Mouse (Mus musculus) midbrain, embryonic 14.5 days (tissue): ENCODE results near the gene Nrros. TPM values are rescaled to one million over a fixed set of nuclear protein-coding genes. Genes with fewer than 3 reads are reported as not detected.

Experiments used
- ATAC-seq: fragments of 200-750 bp; cut with Nextera tagmentation; 2 replicates; pipeline ENCODE4 v1.8.0; 2017; ENCODE audit warnings: moderate number of reproducible peaks, moderate library complexity; ENCODE audit not compliant: low FRiP score, low TSS enrichment
- DNase-seq: peaks from one replicate; pipeline ENCODE4 v3.0.0-alpha.2; 2015
- H3K27ac ChIP-seq: fragments of 300-500 bp; sonication (generic); replicated peaks from 2 replicates; pipeline ENCODE4 v1.5.1; 2014; ENCODE audit warnings: mild to moderate bottlenecking, low read depth, low read length, moderate library complexity
- H3K27me3 ChIP-seq: fragments of 300-500 bp; sonication (generic); 2 replicates; pipeline ENCODE4 v1.6.1; 2014; ENCODE audit warnings: low read length, control low read depth, mixed read lengths; ENCODE audit not compliant: control insufficient read depth, insufficient read depth
- H3K36me3 ChIP-seq: fragments of 300-500 bp; sonication (generic); 2 replicates; pipeline ENCODE4 v1.6.1; 2014; ENCODE audit warnings: low read length, control low read depth; ENCODE audit not compliant: control insufficient read depth, insufficient read depth
- H3K4me1 ChIP-seq: fragments of 300-500 bp; sonication (generic); 2 replicates; pipeline ENCODE4 v1.6.1; 2014; ENCODE audit warnings: mild to moderate bottlenecking, antibody characterized with exemption, low read length, control low read depth; ENCODE audit not compliant: control insufficient read depth, insufficient read depth
- H3K4me2 ChIP-seq: fragments of 300-500 bp; sonication (generic); 2 replicates; pipeline ENCODE4 v1.6.1; 2014; ENCODE audit warnings: mild to moderate bottlenecking, low read length, moderate library complexity
- H3K4me3 ChIP-seq: fragments of 300-500 bp; sonication (generic); replicated peaks from 2 replicates; pipeline ENCODE4 v1.5.1; 2014; ENCODE audit warnings: low read depth, low read length
- H3K9ac ChIP-seq: fragments of 300-500 bp; sonication (generic); replicated peaks from 2 replicates; pipeline ENCODE4 v1.6.1; 2014; ENCODE audit warnings: mild to moderate bottlenecking, low read length, moderate library complexity
- H3K9me3 ChIP-seq: fragments of 300-500 bp; sonication (generic); 2 replicates; pipeline ENCODE4 v1.6.1; 2016; ENCODE audit warnings: low read length, control low read depth, mixed read lengths; ENCODE audit not compliant: control insufficient read depth
- WGBS: fragments of 180-500 bp; shearing (Covaris S2); extraction: QIAGEN DNeasy Blood & Tissue Kit; methylation state at CpG from one replicate; pipeline ENCODE4 v1.1.7; 2014; 5-methylcytosine and 5-hydroxymethylcytosine counted together
- polyA plus RNA-seq: library from polyadenylated mRNA; unstranded; fragments of >200 nt; fragmentation: Nextera tagmentation; extraction: Ambion mirVana; gene quantifications from 2 replicates; pipeline ENCODE4 v1.2.1, GENCODE M21; 2014

Nrros gene
- polyA plus RNA-seq, 1 experiment from 2014 or later = 8.7 TPM

DNA sequence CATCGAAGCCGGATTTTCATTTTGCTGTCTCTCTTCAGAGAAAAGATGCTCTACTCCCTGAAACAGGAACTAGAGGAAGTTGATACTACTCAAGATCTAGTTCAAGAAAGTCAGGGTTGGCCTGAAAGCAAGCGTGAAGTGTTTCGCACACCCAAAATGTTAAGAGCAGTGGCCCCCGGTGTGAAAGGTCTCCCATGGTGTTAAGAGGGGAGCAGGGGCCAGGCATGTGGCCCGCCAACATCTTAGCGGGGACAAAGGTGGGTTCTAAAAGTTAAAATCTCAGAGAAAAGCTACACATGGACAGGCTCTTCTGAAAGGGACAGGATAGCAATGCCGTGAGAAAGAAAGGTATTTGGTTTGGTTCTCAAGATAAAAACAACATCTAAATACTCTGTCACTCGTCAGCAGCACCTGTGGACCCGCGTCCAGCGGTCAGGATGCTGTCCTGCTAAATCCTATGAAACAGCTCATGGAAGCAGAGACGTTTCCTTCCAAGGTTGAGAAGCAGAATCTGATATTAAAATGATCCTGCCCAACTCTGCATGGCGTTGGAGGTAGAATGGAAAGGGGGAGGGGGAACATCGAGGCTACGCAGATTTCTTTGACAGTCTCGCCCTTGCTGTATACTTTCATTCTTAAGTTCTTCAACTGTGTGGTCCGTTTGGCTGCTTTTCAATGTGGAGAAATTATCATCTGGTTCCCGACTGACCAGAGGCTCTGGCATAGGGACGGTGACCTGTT lies 35.8 kb downstream of the Nrros start:
- Histone ChIP-seq H3K4me3 (no peak overlapping the region), H3K27ac (no peak overlapping the region), H3K27me3 (no peaks in the 10 kb centered on the region), H3K4me1 (no peaks in the 10 kb centered on the region), H3K36me3 (no peaks in the 10 kb centered on the region), H3K9ac (no peak overlapping the region), H3K4me2 (no peak overlapping the region), H3K9me3 (no peaks in the 10 kb centered on the region)
- 87% methylated on average over 20 of the region's 20 CpGs for WGBS
- DNase-seq = no peak
- ATAC-seq = no peak

DNA sequence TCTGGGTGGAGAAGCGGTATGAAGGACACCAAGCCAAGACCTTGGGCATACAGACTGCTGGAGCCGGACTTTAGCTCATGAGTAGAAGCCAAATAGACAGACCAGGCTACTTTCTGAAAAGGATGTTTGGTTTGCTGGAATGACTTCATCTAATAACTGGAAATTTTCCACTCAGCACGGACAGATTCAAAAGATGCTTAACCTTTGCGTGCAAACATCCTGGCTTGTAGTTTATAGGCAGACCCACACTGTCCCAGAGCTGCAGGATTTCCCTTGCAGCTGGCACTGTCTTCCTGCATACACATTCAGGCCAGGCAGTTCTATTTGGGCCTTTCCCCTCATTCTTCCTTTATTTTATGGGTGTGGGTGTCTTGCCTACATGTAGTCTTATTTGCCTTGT lies 38.3 kb downstream of the Nrros start:
- H3K9ac ChIP-seq = no peak overlapping the region
- no peaks in the 10 kb centered on the region for H3K9me3 ChIP-seq
- ATAC-seq (no peak), DNase-seq (no peak)
- no peaks in the 10 kb centered on the region for H3K4me1 ChIP-seq
- H3K36me3 ChIP-seq = no peaks in the 10 kb centered on the region
- no peak overlapping the region for H3K27ac ChIP-seq
- no peaks in the 10 kb centered on the region for H3K27me3 ChIP-seq
- no peak overlapping the region for H3K4me3 ChIP-seq
- H3K4me2 ChIP-seq = no peak overlapping the region
- 95% methylated on average over 4 of the region's 4 CpGs for WGBS

DNA sequence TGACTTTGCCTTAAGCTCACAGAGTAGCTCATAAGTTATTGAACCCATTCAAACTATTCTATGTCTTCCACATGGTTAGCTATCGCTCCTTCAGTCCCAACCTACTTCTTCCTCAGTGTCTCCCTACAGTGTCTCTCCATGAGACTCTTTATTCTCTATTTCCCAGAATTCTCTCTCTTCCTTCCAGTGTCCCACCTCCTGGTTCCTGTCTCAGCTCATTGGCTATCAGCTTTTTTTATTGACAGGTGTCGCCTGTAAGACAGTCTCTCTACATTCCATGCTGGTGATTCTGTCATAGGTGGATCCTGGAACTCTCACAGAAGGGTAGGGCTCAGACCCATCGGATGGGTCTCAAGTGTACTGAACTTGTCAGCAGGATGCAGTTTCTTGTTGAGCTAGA lies 40.0 kb downstream of the Nrros start:
- Histone ChIP-seq H3K27ac (no peak overlapping the region), H3K36me3 (no peaks in the 10 kb centered on the region), H3K27me3 (no peaks in the 10 kb centered on the region), H3K9ac (no peak overlapping the region), H3K4me3 (no peak overlapping the region), H3K4me2 (no peak overlapping the region), H3K4me1 (no peaks in the 10 kb centered on the region), H3K9me3 (no peaks in the 10 kb centered on the region)
- 94% methylated on average over 3 of the region's 3 CpGs for WGBS
- DNase-seq (no peak), ATAC-seq (no peak)

DNA sequence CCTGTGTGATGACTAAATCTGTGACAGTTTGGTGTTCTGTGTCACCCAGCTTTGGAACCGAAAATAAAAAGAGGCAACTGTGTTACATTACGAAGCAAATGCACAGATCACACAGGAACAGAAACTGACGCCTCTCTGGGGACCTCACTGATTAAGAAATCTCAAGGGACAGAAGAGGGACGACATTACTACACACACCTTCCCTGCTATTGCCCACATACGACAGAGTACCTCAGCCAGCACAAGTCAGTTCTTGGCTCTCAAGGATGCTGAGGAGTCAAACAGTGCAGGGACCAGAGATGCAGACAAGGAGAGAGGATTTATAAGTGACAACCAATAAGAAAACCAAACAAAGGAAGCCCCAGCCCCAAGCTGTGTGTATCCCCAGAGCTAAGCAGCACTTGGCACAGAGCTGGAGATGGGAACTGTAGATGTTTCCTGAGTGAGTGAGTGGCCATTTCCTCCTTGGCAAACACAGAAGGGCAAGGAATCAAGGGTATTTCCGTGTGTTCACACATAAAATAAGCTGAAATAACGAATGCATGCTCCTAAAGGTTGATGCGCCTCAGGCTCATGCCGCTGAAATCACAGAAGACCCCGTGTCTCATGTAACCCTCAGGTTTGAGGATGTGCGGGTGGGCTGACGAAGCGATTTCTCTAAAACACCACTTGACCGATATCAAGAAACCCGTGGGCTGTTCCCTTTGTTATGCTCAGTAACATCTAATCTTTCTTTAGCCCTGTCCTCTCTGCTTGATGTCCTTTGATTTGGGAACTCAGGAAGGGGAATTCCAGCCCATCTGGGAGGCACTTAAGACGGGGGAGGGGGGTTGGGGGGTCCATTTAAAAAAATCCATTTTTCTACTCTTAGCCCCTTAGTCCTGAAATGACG lies 40.7 kb downstream of the Nrros start:
- no peak for DNase-seq
- 68% methylated on average over 17 of the region's 17 CpGs for WGBS

DNA sequence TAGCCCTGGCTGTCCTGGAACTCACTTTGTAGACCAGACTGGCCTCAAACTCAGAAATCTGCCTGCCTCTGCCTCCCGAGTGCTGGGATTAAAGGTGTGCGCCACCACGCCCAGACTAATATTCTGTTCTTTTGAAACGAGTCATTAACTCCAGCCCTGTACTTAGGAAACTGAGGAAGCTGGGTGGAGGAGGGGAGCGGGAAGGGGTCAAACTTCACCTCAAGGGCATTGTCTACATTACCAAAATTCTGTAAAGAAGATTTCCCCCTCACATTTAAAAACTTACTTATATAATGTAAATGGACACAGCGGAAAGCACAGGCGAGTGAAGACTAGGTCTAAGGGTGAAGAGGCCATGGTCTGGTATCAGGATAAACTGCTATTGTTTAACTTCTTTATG lies 41.4 kb downstream of the Nrros start:
- 92% methylated on average over 7 of the region's 7 CpGs for WGBS
- Histone ChIP-seq H3K9me3 (no peaks in the 10 kb centered on the region), H3K4me1 (no peaks in the 10 kb centered on the region), H3K27ac (no peak overlapping the region), H3K9ac (no peak overlapping the region), H3K4me2 (no peak overlapping the region), H3K36me3 (no peaks in the 10 kb centered on the region), H3K4me3 (no peak overlapping the region), H3K27me3 (no peaks in the 10 kb centered on the region)
- no peak for ATAC-seq
- DNase-seq = no peak

More for the DNA sequence above, 40.7 kb downstream of the Nrros start:
- Histone ChIP-seq H3K9me3 (no peaks in the 10 kb centered on the region), H3K9ac (no peak overlapping the region), H3K4me1 (no peaks in the 10 kb centered on the region), H3K36me3 (no peaks in the 10 kb centered on the region), H3K27me3 (no peaks in the 10 kb centered on the region), H3K27ac (no peak overlapping the region), H3K4me2 (no peak overlapping the region), H3K4me3 (no peak overlapping the region)
- no peak for ATAC-seq

DNA sequence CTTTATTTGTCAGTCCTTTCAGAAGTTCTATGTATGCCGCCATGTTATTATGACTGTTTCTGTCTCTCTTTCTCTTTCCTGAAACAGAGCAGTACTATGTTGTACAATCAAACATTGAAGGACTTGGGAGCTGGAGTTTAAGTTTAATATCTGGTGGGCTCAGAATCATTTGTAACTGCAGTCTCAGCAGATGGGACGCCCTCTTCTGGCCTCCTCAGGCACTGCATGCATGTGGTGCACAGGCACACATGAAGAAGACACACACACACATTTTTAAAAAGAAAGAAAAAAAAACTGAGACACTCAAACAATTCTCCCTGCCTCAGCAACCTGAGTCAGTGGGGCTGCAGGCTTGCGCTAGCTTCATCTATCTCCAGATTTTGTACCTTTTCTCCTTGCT lies 44.9 kb downstream of the Nrros start:
- H3K9ac ChIP-seq = no peak overlapping the region
- H3K27me3 ChIP-seq = no peaks in the 10 kb centered on the region
- H3K4me2 ChIP-seq = no peak overlapping the region
- no peaks in the 10 kb centered on the region for H3K4me1 ChIP-seq
- H3K36me3 ChIP-seq = no peaks in the 10 kb centered on the region
- H3K27ac ChIP-seq = no peak overlapping the region
- no peak for ATAC-seq
- H3K4me3 ChIP-seq = no peak overlapping the region
- H3K9me3 ChIP-seq = no peaks in the 10 kb centered on the region
- 80% methylated on average over 3 of the region's 3 CpGs for WGBS
- DNase-seq = no peak

DNA sequence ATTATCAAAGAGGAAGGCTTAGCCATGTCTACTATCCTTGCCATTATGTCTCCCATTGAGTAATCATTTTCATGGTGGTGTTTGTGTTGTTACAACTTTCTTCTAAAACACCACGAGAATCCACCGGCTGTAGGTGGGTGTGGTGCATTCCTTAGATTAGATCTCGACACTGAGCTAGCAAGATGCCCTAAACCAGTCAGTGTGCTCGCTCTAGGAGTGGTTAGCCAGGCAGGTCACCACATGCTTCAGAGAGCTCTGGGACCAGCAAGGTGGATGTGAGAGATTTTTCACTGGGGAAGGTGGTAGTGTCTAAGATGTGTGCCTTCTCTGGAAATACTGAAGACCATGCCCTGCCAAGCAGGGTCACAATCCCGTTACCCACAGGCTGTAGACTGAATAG lies 49.2 kb downstream of the Nrros start:
- H3K27ac ChIP-seq = no peak overlapping the region
- no peaks in the 10 kb centered on the region for H3K36me3 ChIP-seq
- no peak overlapping the region for H3K4me3 ChIP-seq
- H3K4me2 ChIP-seq = no peak overlapping the region
- H3K9ac ChIP-seq = no peak overlapping the region
- no peaks in the 10 kb centered on the region for H3K9me3 ChIP-seq
- ATAC-seq (no peak), DNase-seq (no peak)
- H3K4me1 ChIP-seq = no peaks in the 10 kb centered on the region
- 69% methylated on average over 5 of the region's 5 CpGs for WGBS
- H3K27me3 ChIP-seq = no peaks in the 10 kb centered on the region

DNA sequence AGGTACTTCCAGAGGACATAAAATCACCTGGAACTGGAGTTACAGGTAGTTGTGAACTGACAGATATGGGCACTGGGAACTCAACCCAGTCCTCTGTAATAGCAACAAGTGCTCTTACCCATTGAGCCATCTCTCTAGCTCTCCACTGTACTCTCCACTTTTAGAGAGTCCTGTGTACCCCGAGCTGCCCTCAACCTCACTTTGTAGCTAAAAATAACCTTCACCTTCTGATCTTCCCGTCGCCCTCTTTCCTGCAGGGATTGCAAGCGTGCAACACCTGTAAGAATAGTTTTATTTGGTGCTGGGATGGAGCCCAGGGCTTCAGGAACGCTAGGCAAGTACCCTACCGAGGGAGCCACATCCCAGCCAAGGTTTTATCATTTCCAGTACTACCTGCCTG lies 49.6 kb downstream of the Nrros start:
- H3K4me1 ChIP-seq = no peaks in the 10 kb centered on the region
- no peaks in the 10 kb centered on the region for H3K36me3 ChIP-seq
- no peak overlapping the region for H3K4me3 ChIP-seq
- no peaks in the 10 kb centered on the region for H3K9me3 ChIP-seq
- H3K9ac ChIP-seq = no peak overlapping the region
- H3K4me2 ChIP-seq = no peak overlapping the region
- ATAC-seq = no peak
- no peak for DNase-seq
- H3K27ac ChIP-seq = no peak overlapping the region
- H3K27me3 ChIP-seq = no peaks in the 10 kb centered on the region
- 72% methylated on average over 6 of the region's 6 CpGs for WGBS
